Mouse (Mus musculus) cerebellum, adult 8-10 months (tissue): ENCODE results near the gene Scrt2.

Experiments used
- DNase-seq: peaks from one replicate; pipeline ENCODE4 v3.0.0; 2022

Scrt2 gene

DNA sequence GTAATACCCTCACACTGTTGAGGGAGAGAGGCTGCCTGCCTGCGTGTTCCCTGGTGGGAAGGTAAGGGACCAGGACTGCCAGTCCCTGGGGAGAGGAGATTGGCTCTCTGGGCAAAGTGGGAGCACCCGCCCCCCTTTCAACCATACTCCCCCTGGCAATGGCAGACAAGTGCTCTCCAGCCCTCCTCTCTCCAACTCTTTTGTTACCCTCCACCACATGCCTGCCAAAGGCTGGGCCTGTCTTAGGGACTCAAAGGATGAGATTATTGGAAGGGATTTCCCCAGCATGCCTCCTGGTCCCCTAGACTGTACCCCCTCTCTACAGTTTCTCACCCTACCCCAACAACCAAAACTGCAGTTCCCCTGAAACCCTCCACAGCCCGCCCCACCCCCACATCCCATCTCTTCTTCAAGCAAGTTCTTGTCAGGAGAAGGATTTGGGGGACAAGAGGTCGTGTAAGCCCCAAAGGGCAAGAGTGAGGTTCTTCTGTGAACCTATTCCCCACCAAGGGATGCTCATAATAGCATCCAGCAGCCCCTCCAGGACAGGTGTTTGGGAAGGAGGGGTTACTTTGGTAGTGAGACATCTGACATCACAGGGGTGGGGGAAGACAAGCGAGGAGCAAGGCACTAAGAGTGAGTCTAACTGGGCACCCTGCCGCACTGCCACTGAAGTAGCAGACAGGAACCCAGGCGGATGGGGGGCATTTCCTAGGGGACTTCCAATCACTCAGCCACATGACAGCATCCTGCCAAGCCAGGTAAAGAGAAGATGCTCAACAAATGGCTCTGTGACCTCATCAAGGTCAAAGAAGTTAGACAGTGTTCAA, 1.3 kb downstream of the Scrt2 start:
- DNase-seq, result no peak

DNA sequence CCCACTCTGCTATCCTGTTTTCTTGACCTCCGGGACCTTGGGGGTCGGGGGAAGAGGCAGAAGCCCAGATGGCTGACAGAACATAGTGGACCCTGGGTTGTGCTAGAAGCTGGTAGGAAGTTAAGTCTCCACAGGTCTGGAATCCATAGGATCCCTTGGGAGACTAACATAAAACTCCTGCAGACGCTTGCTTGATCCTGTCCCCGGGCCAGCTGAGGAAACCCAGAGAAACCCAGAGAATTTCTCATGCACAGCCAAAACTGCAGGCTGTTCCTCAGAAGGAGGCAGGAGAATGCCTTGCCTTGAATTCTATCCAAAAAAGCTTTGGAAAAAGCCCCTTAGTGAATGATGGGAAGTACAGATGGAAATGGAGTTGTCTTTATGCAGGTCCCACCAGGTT, 2.1 kb downstream of the Scrt2 start:
- no peak for DNase-seq

DNA sequence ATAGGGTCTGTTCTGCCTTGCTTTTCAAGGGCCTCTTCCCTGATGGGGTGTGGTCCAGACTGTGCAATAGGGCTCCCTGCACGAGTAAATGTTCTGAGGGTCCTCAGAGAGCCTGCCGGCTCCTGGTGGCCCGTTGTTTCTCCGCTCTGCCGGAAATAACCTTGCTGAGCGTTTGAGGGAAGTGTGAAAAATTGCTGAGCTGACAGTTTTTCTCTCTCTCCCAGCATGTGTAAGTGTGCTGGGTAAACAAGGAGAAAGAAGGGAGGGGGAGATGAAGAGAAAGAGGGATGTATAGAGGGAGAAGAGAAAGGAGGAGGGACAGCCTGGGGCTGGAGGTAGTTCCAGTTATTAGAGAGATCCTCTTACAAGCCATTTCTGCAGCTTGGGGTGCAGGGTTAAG, 3.0 kb downstream of the Scrt2 start:
- DNase-seq, result no peak

DNA sequence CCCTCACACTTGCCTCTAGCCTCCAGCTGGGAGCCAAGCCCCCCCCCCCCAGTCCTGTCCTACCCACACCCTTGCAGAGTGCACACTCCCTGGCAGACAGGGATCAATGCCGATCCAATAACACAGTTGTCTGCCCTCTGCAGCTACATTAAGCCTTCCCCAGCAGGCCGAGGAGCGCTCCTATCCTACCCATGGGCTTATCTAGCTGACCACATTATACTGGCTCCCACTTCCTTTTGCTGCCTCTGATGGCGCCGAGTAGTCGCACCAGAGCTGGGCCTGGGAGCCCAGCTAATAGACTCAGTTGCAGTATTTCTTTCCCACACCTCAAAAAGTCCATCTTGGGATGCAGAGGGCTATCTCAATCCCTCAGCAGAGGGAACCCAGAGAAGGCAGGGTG, 4.1 kb downstream of the Scrt2 start:
- no peak for DNase-seq

DNA sequence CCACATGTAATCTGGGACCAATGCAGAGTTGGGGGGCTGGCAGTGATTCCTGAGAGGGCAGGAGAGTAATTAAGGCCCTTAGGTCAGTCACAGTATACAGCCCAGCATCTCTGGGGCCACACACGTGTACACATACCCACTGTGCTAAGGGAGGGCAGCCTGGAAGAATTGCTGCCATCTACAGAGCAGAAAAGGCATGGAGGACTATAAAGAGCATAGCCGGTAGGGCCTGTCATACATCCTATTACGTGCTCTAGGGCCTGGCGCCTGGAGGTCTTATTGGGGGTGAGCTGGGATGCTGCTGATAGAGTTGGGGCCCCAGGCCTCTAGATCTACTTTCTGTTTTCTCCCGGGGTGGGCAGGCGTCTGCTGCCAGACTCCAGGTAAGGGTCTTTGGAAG, 5.1 kb downstream of the Scrt2 start:
- DNase-seq, result no peak

DNA sequence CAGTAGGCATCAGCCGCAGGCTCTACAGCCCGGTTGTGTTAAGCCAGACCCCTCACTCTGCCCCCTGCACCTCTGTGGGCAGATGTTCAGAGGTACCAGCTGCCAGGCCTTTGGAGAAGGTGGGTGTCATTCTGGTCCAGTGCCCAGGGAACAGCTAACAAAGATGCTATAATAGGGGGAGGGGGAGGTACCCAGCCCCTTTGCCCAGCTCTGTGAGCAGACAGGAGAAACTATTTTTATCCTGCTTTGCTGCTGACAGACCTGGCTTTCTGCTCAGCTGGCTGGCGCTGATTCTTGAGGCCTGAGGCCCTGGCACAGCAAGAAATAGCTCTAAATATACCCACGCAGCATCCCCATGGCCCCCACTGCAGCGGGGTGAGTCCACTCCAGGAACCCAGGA, 5.8 kb downstream of the Scrt2 start:
- no peak for DNase-seq

DNA sequence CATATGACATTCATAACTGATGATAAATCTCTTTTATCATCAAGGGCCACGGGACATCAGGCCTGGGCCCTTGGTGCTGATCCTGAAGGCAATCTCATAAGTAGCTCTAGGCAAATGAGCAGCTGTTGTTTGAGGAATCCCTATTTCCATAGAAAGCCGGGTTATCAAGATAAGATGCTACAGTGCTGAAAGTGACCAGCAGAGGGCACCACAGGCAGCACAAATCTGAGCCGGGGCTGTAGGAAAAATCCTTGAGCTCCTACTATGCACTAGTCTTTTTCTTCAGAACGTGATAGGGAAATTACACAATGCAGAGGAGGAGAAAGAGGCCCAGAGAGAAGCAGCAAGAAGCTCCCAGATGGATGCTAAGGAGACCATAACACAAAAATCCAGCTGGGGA, 7.7 kb downstream of the Scrt2 start:
- DNase-seq, result peak; percentile 75

DNA sequence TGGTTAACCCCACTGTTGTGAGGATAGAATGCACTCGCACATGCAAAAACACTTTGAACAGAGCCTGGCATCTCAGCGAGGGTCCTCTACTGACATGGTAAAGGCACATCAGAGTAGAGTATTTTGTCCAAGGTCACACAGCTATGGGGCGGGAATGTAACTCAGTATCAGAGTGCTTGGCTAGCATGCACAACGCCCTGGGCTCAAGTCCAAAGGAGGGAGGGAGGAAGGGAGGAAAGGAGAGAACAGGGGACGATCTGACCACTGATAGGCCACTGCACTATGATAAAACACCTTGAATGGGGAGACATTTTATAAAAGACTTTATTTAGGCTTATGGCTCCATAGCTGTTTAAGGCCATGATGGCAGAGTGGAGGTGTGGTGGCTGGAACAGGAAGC, 8.3 kb downstream of the Scrt2 start:
- no peak for DNase-seq

DNA sequence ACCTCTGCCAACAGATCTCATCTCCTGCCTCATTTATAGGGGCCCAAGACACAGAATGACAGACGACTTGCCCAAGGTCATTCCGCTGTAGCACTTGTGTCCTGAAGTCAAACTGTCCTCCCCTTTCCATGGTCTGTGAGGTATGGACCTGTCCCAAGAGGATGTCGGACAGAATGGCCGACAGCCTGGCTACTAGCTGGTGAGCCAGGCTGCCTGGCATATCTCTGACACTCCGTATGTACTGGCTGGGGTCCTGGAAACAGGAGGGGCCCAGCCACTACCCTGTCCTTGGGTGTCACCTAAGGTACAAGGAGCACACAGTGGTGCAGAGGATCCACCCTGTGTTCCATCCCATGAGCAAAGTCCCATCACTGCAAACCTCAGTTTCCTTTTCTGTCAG, 9.2 kb downstream of the Scrt2 start:
- DNase-seq, result no peak

DNA sequence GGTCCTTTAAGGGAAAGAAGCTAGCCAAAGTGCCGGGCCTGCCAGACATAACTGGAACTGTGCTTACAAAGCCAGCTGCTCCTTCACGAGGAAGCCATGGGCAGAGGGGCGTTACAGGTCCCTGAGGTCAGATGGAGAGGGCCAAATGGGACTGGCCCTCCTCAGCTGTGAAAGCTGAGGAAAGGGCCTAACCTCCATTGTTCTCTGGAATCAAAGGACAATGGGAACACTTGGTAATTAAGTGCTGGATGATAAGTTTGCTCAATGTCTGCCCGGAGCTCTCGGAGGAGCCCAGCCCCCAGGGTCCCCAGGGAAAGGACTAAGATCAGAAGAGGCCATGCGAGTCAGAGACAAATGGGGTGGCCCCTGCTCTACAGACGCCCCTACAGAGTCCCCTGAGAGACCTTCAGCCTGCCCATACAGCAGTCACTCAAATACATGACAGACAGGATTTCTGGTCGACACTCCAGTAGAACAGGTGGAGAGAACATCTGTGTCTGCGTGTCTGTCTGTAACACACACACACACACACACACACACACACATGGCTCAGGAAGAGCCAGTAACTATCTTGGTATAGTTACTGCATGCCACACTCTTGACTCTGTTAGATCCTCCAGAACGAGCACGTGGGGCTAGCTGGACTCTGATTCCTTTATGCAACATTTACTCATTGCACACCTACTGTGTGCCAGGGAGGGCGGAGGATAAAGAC, 10.2 kb downstream of the Scrt2 start:
- DNase-seq, result no peak

DNA sequence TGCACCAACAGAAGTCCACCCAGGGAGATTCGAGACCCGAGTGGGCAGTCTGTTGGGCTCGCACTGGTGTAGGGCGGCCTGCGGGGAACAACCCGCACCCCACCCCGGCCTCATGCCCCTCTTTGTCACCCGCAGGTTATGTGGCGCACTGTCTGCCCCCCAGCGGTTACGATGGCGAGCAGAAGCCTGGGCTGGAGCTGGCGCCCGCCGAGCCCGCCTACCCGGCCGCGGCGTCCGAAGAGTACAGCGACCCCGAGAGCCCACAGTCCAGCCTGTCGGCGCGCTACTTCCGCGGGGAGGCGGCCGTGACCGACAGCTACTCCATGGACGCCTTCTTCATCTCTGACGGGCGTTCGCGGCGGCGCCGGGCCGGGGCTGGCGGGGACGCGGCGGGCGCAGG, 11.6 kb downstream of the Scrt2 start:
- no peak for DNase-seq

DNA sequence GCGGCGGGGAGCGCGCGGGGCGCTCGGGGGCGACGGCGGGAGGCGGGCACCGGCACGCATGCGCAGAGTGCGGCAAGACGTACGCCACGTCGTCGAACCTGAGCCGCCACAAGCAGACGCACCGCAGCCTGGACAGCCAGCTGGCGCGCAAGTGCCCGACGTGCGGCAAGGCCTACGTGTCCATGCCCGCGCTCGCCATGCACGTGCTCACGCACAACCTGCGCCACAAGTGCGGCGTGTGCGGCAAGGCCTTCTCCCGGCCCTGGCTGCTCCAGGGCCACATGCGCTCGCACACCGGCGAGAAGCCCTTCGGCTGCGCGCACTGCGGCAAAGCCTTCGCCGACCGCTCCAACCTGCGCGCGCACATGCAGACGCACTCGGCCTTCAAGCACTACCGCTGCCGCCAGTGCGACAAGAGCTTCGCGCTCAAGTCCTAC, 12.0 kb downstream of the Scrt2 start:
- no peak for DNase-seq

DNA sequence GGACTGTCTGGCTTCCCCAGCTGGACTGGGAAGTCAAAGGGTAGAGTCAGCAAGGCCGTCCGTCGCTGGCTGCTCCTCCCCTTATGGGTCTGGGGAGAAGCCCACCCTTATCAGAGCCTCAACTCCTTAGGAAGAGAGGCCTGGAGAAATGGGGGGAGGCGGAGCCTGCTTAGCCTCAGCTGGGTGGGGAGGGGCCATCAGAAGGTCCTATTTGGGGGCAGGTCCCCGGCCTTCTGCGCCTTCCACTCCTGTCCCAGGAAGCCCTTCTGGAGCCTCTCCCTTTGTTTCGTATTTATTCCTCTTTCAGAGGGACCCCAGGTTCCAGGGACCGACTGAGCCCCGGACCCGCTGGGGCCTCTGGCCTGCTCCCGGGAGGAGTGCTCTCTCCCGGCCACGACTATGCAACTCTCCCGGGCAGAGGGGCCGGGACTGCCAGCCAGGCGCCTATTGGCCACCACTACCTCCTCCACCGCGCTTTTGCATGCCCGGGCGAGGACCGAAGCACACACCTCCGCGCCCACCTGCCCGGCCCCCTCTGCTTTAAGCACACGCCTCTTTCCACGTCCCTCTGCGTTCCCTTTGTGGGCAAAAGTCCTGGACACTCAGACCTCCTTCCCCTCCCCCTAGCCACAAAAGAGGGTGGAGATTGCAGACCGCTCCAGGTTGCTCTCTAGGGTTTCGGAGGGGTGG, 13.7 kb downstream of the Scrt2 start:
- no peak for DNase-seq

DNA sequence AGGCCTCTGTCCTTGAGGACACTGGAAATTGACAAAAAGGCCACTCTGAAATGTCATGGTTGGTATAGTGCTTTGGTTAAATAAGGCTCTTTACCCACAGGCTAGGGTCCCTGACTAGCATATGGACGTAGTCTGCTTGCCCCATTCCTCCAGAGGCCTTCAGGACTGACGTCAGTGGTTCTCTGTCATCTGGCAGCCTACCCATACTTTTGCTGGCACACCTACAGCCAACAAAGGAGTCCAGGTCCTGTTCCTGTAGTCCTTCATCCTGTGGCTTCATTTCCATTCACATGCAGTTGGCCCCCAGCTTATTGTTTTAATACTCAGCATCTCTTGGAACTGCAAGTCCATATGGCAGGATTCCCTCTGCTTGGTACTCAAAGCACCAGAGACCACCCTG, 15.6 kb downstream of the Scrt2 start:
- DNase-seq, result no peak

DNA sequence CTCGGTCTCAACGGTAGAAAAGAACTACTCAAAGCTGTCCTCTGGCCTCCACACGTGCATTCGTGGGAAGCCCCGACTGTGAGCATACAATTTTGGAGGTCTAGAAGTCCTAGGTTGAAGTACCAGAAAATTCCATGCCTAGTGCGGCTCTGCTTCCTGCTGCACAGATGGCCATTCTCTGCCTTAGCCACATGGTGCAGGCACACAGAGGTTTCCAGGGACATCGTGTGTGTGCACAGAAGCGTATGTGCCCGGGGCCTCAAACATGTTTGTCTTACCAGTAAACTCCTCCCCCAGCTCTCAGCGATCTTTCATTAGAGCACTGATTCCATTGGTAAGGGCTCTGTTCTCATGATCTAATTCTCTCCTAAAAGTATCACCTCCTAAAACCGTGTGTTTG, 16.6 kb downstream of the Scrt2 start:
- DNase-seq, result no peak

DNA sequence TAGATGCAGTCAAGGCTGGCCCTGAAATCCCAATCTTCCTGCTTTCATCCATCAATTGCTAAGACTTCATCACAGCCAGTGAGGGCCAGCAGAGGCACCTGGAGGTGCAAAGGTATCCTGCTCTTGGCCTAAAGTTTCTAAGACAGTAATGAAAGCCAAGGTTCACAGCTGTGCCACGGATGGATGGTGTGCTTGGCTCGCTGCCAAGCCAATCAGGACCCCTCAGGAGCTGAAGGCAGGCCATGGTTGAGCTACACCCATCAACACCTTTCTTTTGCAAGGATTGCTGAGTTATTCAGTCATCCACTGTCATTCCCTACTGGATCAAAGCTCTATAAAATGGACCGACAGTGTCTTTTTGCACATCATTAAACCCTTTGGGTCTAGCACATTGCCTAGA, 18.2 kb downstream of the Scrt2 start:
- no peak for DNase-seq

DNA sequence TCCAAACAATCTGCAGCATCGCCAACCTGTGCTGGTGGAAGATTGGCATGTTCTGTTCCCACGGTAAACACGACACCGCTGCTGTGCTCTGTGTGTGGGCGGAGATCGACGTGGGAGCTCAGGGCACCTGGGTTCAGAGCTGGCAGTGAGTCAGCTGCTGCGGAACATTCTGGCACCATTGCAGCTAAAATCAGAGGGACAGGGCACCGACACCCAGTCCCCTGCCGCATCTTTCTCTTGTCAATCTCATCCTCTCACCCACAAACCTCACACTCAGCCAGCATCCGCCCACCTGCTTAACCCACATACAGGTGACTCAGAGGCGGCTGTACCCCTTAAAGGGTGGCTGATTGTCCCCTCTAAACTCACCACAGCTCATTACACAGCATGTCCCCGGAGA, 20.4 kb downstream of the Scrt2 start:
- peak; percentile 21 for DNase-seq

DNA sequence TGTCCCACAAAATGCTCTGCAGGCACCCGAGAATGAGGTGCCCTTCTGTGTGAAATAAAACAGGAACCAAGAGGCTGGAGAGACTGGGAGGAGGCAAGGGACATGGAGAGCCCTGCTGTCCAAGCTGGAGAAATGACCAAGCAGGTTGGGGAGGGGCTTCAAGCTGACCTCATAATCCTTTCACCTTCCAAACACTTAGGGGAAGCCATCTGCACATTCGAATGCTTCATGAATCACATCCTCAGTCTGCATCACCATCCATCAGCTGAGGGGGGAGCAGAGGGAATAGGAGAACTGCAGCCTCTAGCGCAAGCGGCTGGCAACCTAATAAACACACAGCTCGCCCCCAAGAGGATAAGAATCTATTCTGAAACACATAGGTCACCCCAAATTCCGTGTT, 21.0 kb downstream of the Scrt2 start:
- DNase-seq, result peak; percentile 22

DNA sequence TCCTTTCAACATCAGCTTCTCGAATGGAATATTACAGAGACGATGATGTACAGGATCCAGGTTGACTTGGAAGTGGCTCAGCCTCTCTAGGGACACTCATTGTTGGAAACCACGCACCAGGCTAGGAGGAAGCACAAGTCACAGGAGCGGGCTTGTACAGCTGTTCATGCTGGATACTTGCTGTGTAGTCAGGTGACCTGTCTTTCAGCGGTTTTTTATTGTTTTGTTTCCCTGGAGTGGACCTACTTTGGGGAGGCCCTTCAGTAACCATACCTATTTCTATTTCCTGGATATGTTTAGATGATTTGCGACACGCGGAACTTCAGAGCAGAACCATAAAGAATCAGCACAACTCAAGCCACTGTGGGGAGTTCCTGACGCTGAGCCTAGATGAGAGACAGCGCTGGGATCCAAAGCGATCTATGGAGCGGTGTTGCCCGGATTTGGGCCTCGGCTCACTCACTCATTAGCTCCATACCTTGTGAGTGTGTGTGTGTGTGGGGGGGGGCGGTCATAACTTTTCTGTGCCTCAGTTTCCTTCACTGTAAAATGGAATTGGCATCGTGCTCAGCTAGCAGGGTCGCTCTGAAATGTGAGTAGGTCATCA, 23.5 kb downstream of the Scrt2 start:
- DNase-seq, result no peak

DNA sequence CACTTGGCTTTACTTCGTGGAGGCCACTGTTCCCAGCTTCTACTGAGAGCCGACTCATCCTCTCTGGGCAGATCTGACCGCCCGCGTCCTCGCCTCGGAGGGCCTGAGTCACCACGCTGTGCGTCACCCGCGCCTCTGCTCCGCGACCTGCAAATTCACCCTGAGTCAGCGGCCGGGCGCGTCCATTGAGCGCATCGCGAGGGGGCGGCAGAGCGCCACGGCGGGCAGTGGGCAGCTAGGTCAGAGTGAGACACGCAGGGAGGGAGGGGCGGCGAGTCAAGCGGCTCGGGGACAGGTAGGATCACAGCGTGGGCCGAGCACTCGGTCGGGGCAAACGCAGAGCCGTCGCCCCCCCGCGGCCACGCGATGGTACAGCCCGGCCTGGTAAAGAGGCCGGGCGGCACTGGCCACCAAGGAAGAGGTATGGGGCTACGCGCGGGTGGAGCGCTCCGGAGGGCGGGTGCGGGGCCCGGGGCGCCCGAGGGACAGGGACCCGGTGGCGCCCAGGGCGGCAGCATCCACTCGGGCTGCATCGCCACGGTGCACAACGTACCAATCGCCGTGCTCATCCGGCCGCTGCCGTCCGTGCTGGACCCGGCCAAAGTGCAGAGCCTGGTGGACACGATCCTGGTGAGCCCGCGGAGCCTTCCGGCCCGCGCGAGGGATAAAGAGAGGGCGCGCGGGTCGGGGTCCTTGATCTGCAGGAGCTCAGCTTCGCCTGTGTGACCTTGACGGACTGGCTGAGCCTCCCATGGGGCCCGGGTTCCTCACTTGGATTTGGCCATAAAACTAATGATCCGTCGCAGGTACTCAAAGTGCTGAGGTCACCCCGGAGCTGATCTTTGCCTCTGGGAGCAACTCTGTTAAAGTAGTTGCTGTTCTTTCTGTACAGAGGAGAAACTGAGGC, 24.2 kb downstream of the Scrt2 start, which contains the start of gene Srxn1:
Gene Srxn1, plus strand, starts transcription at position 199 of the 907 bp plus-strand sequence.
- DNase-seq, result peak; percentile 94

DNA sequence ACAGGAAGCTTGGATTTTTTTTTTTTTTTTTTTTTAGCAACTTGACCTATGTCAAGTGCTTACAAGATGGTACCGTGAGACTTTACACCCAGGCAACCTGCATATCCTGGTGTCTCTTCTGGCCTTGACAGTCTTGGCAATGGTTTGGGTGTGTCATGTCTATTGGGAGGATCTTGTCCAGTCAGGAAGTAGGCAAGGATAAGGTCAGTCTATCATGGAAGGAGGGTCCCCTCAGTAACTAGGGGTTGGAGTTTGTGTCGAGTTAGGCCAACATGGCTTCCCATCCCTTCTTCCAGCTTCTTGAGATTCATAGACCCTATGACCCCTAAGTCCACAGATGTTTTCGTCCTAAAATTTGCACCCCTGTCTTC, 24.9 kb downstream of the Scrt2 start:
- DNase-seq, result no peak

DNA sequence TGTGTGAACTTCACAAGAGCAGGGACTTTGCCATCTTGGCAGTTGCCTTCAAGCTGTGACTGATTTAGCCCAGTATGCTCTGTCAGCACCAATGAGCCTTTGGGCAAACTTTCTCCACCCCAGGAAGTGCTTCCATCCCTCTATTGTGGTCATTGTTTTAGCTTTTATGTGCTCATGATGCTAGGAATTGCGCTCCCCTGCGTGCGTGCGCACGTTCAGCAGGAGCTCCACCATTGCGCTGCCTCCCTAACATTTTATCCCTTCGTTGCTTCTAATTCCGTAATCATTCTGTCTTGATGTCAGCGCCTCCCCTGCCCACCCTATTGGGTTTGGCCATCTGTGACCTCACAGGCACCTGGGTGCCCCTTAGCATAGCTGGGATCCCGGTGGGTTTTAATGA, 25.3 kb downstream of the Scrt2 start:
- no peak for DNase-seq
